Mouse (Mus musculus) liver, adult 2 months (tissue): ENCODE measurements around the gene Fignl1. TPM values are rescaled to one million over a fixed set of nuclear protein-coding genes. Genes with fewer than 3 reads are reported as not detected.

Source experiments
- DNase-seq: peaks from one replicate; pipeline ENCODE4 v3.0.0-alpha.2; 2011; ENCODE audit warnings: low read depth, low spot score; ENCODE audit errors: extremely low read depth
- H3K27ac ChIP-seq: fragments of 200-500 bp; replicated peaks from 2 replicates; pipeline ENCODE4 v1.5.1; 2012; ENCODE audit warnings: low read depth, mild to moderate bottlenecking, control low read depth, inconsistent platforms, low read length; ENCODE audit not compliant: insufficient read depth
- H3K27me3 ChIP-seq: fragments of 200-500 bp; 2 replicates; pipeline ENCODE4 v1.6.1; 2012; ENCODE audit warnings: mild to moderate bottlenecking, moderate library complexity, low read length, inconsistent platforms; ENCODE audit not compliant: control insufficient read depth, insufficient read depth
- H3K36me3 ChIP-seq: fragments of 200-500 bp; 2 replicates; pipeline ENCODE4 v1.6.1; 2012; ENCODE audit warnings: low read length, inconsistent platforms; ENCODE audit not compliant: control insufficient read depth, insufficient read depth
- H3K4me1 ChIP-seq: fragments of 200-500 bp; 2 replicates; pipeline ENCODE4 v1.6.1; 2011; ENCODE audit warnings: low read length; ENCODE audit not compliant: control insufficient read depth, insufficient read depth
- H3K4me3 ChIP-seq: fragments of 200-500 bp; 2 replicates; pipeline ENCODE4 v1.5.1; 2011; ENCODE audit warnings: low read depth, mild to moderate bottlenecking, control low read depth, low read length, moderate library complexity; ENCODE audit not compliant: insufficient read depth
- H3K79me2 ChIP-seq: fragments of 200-500 bp; 2 replicates; pipeline ENCODE4 v1.6.1; 2012; ENCODE audit warnings: inconsistent platforms, mild to moderate bottlenecking, low read length, moderate library complexity; ENCODE audit not compliant: control insufficient read depth, insufficient read depth
- H3K9ac ChIP-seq: fragments of 200-500 bp; 2 replicates; pipeline ENCODE4 v1.6.1; 2012; ENCODE audit warnings: low read depth, mild to moderate bottlenecking, control low read depth, inconsistent platforms, low read length
- CTCF ChIP-seq: fragments of 200-500 bp; IDR thresholded peaks from 2 replicates; pipeline ENCODE4 v1.5.1; 2011; ENCODE audit warnings: low read depth, low read length, control low read depth
- POLR2A ChIP-seq: fragments of 200-500 bp; IDR thresholded peaks from 2 replicates; pipeline ENCODE4 v1.6.1; 2011; ENCODE audit warnings: low read length, control low read depth; ENCODE audit not compliant: insufficient read depth; ENCODE audit errors: extremely low read depth
- WGBS: fragments of 180-500 bp; shearing (Covaris S2); methylation state at CpG from one replicate; pipeline ENCODE4 v1.1.7; 2018; 5-methylcytosine and 5-hydroxymethylcytosine counted together
- polyA plus RNA-seq: library from polyadenylated mRNA; depleted of rRNA; stranded (reverse); fragments of >200 nt; gene quantifications from 2 replicates; pipeline ENCODE4 v1.2.3, GENCODE M21; 2012
- total RNA-seq: library from RNA; depleted of rRNA; stranded (reverse); fragments of >200 nt; gene quantifications from 2 replicates; pipeline ENCODE4 v1.2.3, GENCODE M21; 2014

Fignl1 gene
- total and polyA plus RNA-seq, 2 experiments, result 0.10 to 0.46 TPM

GRCm38 (mm10) chr11:11778345-11778744 lies 30.4 kb downstream of the Fignl1 start:
- Histone ChIP-seq H3K9ac (no peak overlapping the region), H3K79me2 (no peaks in the 10 kb centered on the region), H3K4me1 (no peaks in the 10 kb centered on the region), H3K36me3 (no peaks in the 10 kb centered on the region), H3K27me3 (no peaks in the 10 kb centered on the region), H3K27ac (no peak overlapping the region), H3K4me3 (no peak overlapping the region)
- no peak for TF ChIP-seq POLR2A
- TF ChIP-seq CTCF, result no peak
- DNase-seq, result no peak
- WGBS, result 92% methylated on average over 6 of the region's 6 CpGs

GRCm38 (mm10) chr11:11777796-11778195 lies 31.0 kb downstream of the Fignl1 start:
- Histone ChIP-seq H3K4me3 (no peak overlapping the region), H3K4me1 (no peaks in the 10 kb centered on the region), H3K27me3 (no peaks in the 10 kb centered on the region), H3K79me2 (no peaks in the 10 kb centered on the region), H3K27ac (no peak overlapping the region), H3K36me3 (no peaks in the 10 kb centered on the region), H3K9ac (no peak overlapping the region)
- no peak for DNase-seq
- WGBS, result 84% methylated on average over 2 of the region's 2 CpGs
- no peak for TF ChIP-seq CTCF
- no peak for TF ChIP-seq POLR2A

GRCm38 (mm10) chr11:11777246-11777645 lies 31.5 kb downstream of the Fignl1 start:
- H3K4me3 ChIP-seq, result no peak overlapping the region
- H3K36me3 ChIP-seq, result no peaks in the 10 kb centered on the region
- WGBS, result 60% methylated on average over 3 of the region's 3 CpGs
- TF ChIP-seq CTCF (no peak), POLR2A (no peak)
- no peaks in the 10 kb centered on the region for H3K4me1 ChIP-seq
- H3K9ac ChIP-seq, result no peak overlapping the region
- no peaks in the 10 kb centered on the region for H3K79me2 ChIP-seq
- no peaks in the 10 kb centered on the region for H3K27me3 ChIP-seq
- no peak overlapping the region for H3K27ac ChIP-seq
- DNase-seq, result no peak

- Histone ChIP-seq H3K27me3 (no peaks in the 10 kb centered on the region), H3K36me3 (no peaks in the 10 kb centered on the region), H3K4me1 (no peaks in the 10 kb centered on the region), H3K4me3 (no peak overlapping the region), H3K79me2 (no peaks in the 10 kb centered on the region), H3K27ac (no peak overlapping the region), H3K9ac (no peak overlapping the region)
- no peak for DNase-seq
- TF ChIP-seq CTCF, result no peak
- no peak for TF ChIP-seq POLR2A
- 82% methylated on average over 7 of the region's 7 CpGs for WGBS
Observed at GRCm38 (mm10) chr11:11776822-11777174, 32.0 kb downstream of the Fignl1 start.

- WGBS, result 72% methylated on average over 4 of the region's 4 CpGs
- TF ChIP-seq CTCF, result no peak
- no peak for TF ChIP-seq POLR2A
- H3K27me3 ChIP-seq, result no peaks in the 10 kb centered on the region
- H3K79me2 ChIP-seq, result no peaks in the 10 kb centered on the region
- H3K4me1 ChIP-seq, result no peaks in the 10 kb centered on the region
- no peak overlapping the region for H3K4me3 ChIP-seq
- no peaks in the 10 kb centered on the region for H3K36me3 ChIP-seq
- H3K27ac ChIP-seq, result no peak overlapping the region
- no peak overlapping the region for H3K9ac ChIP-seq
- no peak for DNase-seq
Observed at GRCm38 (mm10) chr11:11776071-11776821, 32.5 kb downstream of the Fignl1 start.

GRCm38 (mm10) chr11:11774893-11775292 lies 33.9 kb downstream of the Fignl1 start:
- no peak overlapping the region for H3K4me3 ChIP-seq
- H3K4me1 ChIP-seq, result no peaks in the 10 kb centered on the region
- no peak for DNase-seq
- H3K36me3 ChIP-seq, result no peaks in the 10 kb centered on the region
- no peak for TF ChIP-seq POLR2A
- TF ChIP-seq CTCF, result no peak
- no peaks in the 10 kb centered on the region for H3K27me3 ChIP-seq
- no peak overlapping the region for H3K27ac ChIP-seq
- 85% methylated on average over 5 of the region's 5 CpGs for WGBS
- H3K9ac ChIP-seq, result no peak overlapping the region
- H3K79me2 ChIP-seq, result no peaks in the 10 kb centered on the region
